In genomic region chr3:102191575-102191974, GRCm38 (mm10) we compare ENCODE assay signal across 20 mouse cellular contexts. TPM values are rescaled to one million over a fixed set of nuclear protein-coding genes. Genes with fewer than 3 reads are reported as not detected.
DNase-seq lines count a peak whose midpoint lies in the region; ATAC-seq lines count a peak whose summit lies in the region.
"Had no signal": no experiment of that assay in that cellular context is flagged by ENCODE, and none has a peak within 500 bp of the region (broad histone marks: within the 10 kb centered on the region; RNA-seq: fewer than 3 reads in every experiment).

No protein-coding gene starts in this region.

- peaks cover 38% of the 10 kb centered on the region for H3K36me3 ChIP-seq in heart, embryonic 13.5 days
- H3K36me3 ChIP-seq in heart, embryonic 12.5 days = peaks cover 24% of the 10 kb centered on the region
- H3K36me3 ChIP-seq in kidney, embryonic 14.5 days (ENCODE audit: control insufficient read depth, insufficient read depth, low read length) = peaks cover 5% of the 10 kb centered on the region; the same call in 1 of the 2 replicates
- H3K36me3 ChIP-seq in stomach, embryonic 16.5 days (ENCODE audit: control insufficient read depth, insufficient read depth, low read length) = no peaks in the 10 kb centered on the region
- H3K36me3 ChIP-seq: hindbrain, embryonic 13.5 days had no signal

- no peak for ATAC-seq in heart, embryonic 13.5 days (ENCODE audit: extremely low read depth, insufficient number of reproducible peaks, low FRiP score, low TSS enrichment)
- ATAC-seq in heart, embryonic 12.5 days (ENCODE audit: insufficient number of reproducible peaks, low FRiP score) = no peak
- ATAC-seq in kidney, embryonic 14.5 days (ENCODE audit: low FRiP score, low TSS enrichment) = no peak
- ATAC-seq in stomach, embryonic 16.5 days (ENCODE audit: insufficient read depth, low FRiP score) = no peak
- ATAC-seq: activated CD4-positive, CD25-positive, alpha-beta regulatory T cell, adult 4 months; CD4-positive, CD25-positive, alpha-beta regulatory T cell, adult 4 months; forebrain, embryonic 13.5 days; forebrain, postnatal 0 days; hindbrain, postnatal 0 days; Patski had no signal

- H3K4me1 ChIP-seq in heart, embryonic 13.5 days = peaks cover 86% of the 10 kb centered on the region
- peaks cover 71% of the 10 kb centered on the region for H3K4me1 ChIP-seq in heart, embryonic 12.5 days (replicated peaks)
- H3K4me1 ChIP-seq in kidney, embryonic 14.5 days (ENCODE audit: control insufficient read depth, insufficient read depth, low read length) = peaks cover 53% of the 10 kb centered on the region
- peaks cover 51% of the 10 kb centered on the region for H3K4me1 ChIP-seq in stomach, embryonic 16.5 days (ENCODE audit: control insufficient read depth, insufficient read depth, low read length)

- no peak overlapping the region for H3K4me2 ChIP-seq in heart, embryonic 13.5 days
- H3K4me2 ChIP-seq in heart, embryonic 12.5 days = no peak overlapping the region
- no peak overlapping the region for H3K4me2 ChIP-seq in kidney, embryonic 14.5 days (replicated peaks; ENCODE audit: low read depth, low read length)
- no peak overlapping the region for H3K4me2 ChIP-seq in stomach, embryonic 16.5 days (ENCODE audit: low read depth, low read length)
- H3K4me2 ChIP-seq: forebrain, embryonic 13.5 days; hindbrain, embryonic 13.5 days had no signal

- WGBS in heart, embryonic 13.5 days = 56% methylated on average over 3 of the region's 3 CpGs
- 57% methylated on average over 3 of the region's 3 CpGs for WGBS in heart, embryonic 12.5 days
- WGBS in kidney, embryonic 14.5 days = 70% methylated on average over 3 of the region's 3 CpGs
- WGBS in stomach, embryonic 16.5 days = 58% methylated on average over 3 of the region's 3 CpGs

- 0 out of 2 replicates have a peak overlapping the region, but pooled peaks have one; percentile 45 for H3K9ac ChIP-seq in heart, embryonic 13.5 days
- H3K9ac ChIP-seq in heart, embryonic 12.5 days = no peak overlapping the region
- H3K9ac ChIP-seq in kidney, embryonic 14.5 days (ENCODE audit: low read depth, low read length) = no peak overlapping the region
- no peak overlapping the region for H3K9ac ChIP-seq in stomach, embryonic 16.5 days (ENCODE audit: low read length)
- H3K9ac ChIP-seq: forebrain, embryonic 13.5 days; forebrain, postnatal 0 days; hindbrain, embryonic 13.5 days had no signal

- H3K9me3 ChIP-seq in heart, embryonic 13.5 days = no peaks in the 10 kb centered on the region
- no peaks in the 10 kb centered on the region for H3K9me3 ChIP-seq in heart, embryonic 12.5 days (replicated peaks)
- no peaks in the 10 kb centered on the region for H3K9me3 ChIP-seq in kidney, embryonic 14.5 days (ENCODE audit: control insufficient read depth, low read length)
- H3K9me3 ChIP-seq in stomach, embryonic 16.5 days (replicated peaks; ENCODE audit: control insufficient read depth, low read length) = no peaks in the 10 kb centered on the region
- H3K9me3 ChIP-seq: embryonic facial prominence, embryonic 10.5 days; forebrain, embryonic 13.5 days; hindbrain, embryonic 13.5 days had no signal

- H3K27ac ChIP-seq in heart, embryonic 13.5 days (replicated peaks) = 0 out of 2 replicates have a peak overlapping the region, but pooled peaks have one; percentile 3
- H3K27ac ChIP-seq in heart, embryonic 12.5 days (ENCODE audit: poor library complexity, severe bottlenecking) = no peak overlapping the region
- no peak overlapping the region for H3K27ac ChIP-seq in kidney, embryonic 14.5 days (ENCODE audit: low read depth, low read length)
- peak overlapping the region; percentile 12 for H3K27ac ChIP-seq in stomach, embryonic 16.5 days (ENCODE audit: low read length)
- H3K27ac ChIP-seq: embryonic facial prominence, embryonic 10.5 days; forebrain, embryonic 13.5 days; hindbrain, embryonic 13.5 days; hindbrain, postnatal 0 days had no signal

- peak; percentile 44 for DNase-seq in adrenal gland, adult 2 months
- DNase-seq in adrenal gland, adult 18-20 months (ENCODE audit: low spot score in 2 of 2) = no peak
- DNase-seq in kidney, postnatal 14 days = peak; percentile 28
- DNase-seq: adrenal gland, postnatal 25 days; B cell, adult 2 months; cerebellum, adult 2 months; cerebellum, postnatal 10 days; forebrain, postnatal 0 days; gastrocnemius, postnatal 14 days had no signal

- no peaks in the 10 kb centered on the region; the same call in 1 of the 2 replicates for H3K27me3 ChIP-seq in heart, embryonic 13.5 days (replicated peaks)
- H3K27me3 ChIP-seq in heart, embryonic 12.5 days (replicated peaks) = no peaks in the 10 kb centered on the region
- H3K27me3 ChIP-seq in kidney, embryonic 14.5 days (ENCODE audit: control insufficient read depth, insufficient read depth, low read length) = no peaks in the 10 kb centered on the region
- no peaks in the 10 kb centered on the region for H3K27me3 ChIP-seq in stomach, embryonic 16.5 days (ENCODE audit: control insufficient read depth, insufficient read depth, low read length)
- H3K27me3 ChIP-seq: Patski had no signal

- H3K4me3 ChIP-seq in heart, embryonic 13.5 days = no peak overlapping the region
- no peak overlapping the region for H3K4me3 ChIP-seq in heart, embryonic 12.5 days
- H3K4me3 ChIP-seq in kidney, embryonic 14.5 days (ENCODE audit: low read length) = no peak overlapping the region
- no peak overlapping the region for H3K4me3 ChIP-seq in stomach, embryonic 16.5 days (replicated peaks; ENCODE audit: low read length)
- H3K4me3 ChIP-seq: embryonic facial prominence, embryonic 10.5 days; forebrain, embryonic 13.5 days; hindbrain, embryonic 13.5 days had no signal

RNA-seq across cellular contexts. Expression of gene Vangl1, which starts 12.9 kb away (rescaled TPM):
- total RNA-seq in adrenal gland, adult 2 months (2021) = 10 to 100 TPM; 33.2 to 33.4 TPM
- 19.4 and 27.3 TPM in 2 replicates for polyA plus RNA-seq in adrenal gland, adult 2 months (2012; rRNA removed)
- 10 to 100 TPM; 20.7 to 28.0 TPM for total RNA-seq in adrenal gland, adult 18-20 months (2021)
- polyA plus RNA-seq in heart, embryonic 13.5 days (2015; fragmentation: Nextera tagmentation; extraction: Ambion mirVana) = 19.2 and 24.0 TPM in 2 replicates
- polyA plus RNA-seq in heart, embryonic 12.5 days (2016; fragmentation: Nextera tagmentation; extraction: Ambion mirVana) = 31.0 and 31.8 TPM in 2 replicates
- polyA plus RNA-seq in kidney, embryonic 14.5 days (2014; fragmentation: Nextera tagmentation; extraction: Ambion mirVana) = 9.4 and 22.4 TPM in 2 replicates
- polyA plus RNA-seq in stomach, embryonic 16.5 days (2015; fragmentation: Nextera tagmentation; extraction: Ambion mirVana) = 30.7 and 34.3 TPM in 2 replicates
- polyA plus RNA-seq: activated CD4-positive, CD25-positive, alpha-beta regulatory T cell, adult 4 months had no signal

Comparison
In these comparisons a context has a peak if more than half of its experiments do, and no peak if none do; other contexts are left out.
1. DNase-seq: peak in adrenal gland, adult 2 months (single experiment) and kidney, postnatal 14 days (single experiment); none in adrenal gland, adult 18-20 months (0 of 2).
2. H3K27ac ChIP-seq: peak in heart, embryonic 13.5 days (single experiment) and stomach, embryonic 16.5 days (single experiment); none in heart, embryonic 12.5 days (single experiment) and kidney, embryonic 14.5 days (single experiment).